Mouse (Mus musculus) G1E (cell line): ENCODE results near the gene Rab37.

ENCODE experiments used
- CTCF ChIP-seq: IDR thresholded peaks from 2 replicates; pipeline ENCODE4 v1.5.1; 2012; ENCODE audit warnings: low read depth, low read length, inconsistent platforms, mixed read lengths
- GATA1 ChIP-seq: IDR thresholded peaks from 2 replicates; pipeline ENCODE4 v1.6.1; 2012; ENCODE audit warnings: borderline replicate concordance, low read length, inconsistent platforms, mixed read lengths
- POLR2AphosphoS5 ChIP-seq: IDR thresholded peaks from 2 replicates; pipeline ENCODE4 v1.6.1; 2012; ENCODE audit warnings: low read depth, low read length, inconsistent platforms; ENCODE audit not compliant: insufficient replicate concordance
- TAL1 ChIP-seq: conservative IDR thresholded peaks from 2 replicates; pipeline ENCODE4 v1.6.1; 2012; ENCODE audit warnings: low read depth, low read length, inconsistent platforms, mixed read lengths

DNA sequence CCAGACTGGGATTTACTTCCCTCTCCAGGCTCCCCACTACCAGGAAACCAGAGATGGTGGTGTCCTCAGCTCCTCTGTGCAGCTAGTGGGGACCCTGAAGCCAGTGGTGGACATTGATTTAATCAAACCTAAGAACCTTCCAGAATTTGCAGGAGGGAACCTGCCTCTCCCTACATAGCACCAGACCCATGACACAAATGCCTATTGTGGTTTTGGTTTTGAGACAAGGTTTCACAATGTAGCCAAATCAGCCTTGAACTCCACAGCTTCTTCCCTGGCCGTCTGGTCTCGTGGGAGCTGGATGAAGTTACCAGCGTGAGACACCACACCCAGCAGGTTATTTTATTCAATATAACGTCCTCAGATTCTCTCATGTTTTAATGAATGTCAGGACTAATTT, 32.5 kb upstream of the Rab37 start:
- TF ChIP-seq GATA1 (no peak), CTCF (no peak), POLR2AphosphoS5 (no peak), TAL1 (no peak)
